Mouse (Mus musculus) cerebellum, adult 2 months (tissue): ENCODE data around the gene Pros1.

ENCODE experiments used
- CTCF ChIP-seq: fragments of 200-500 bp; IDR thresholded peaks from 2 replicates; pipeline ENCODE4 v1.5.1; 2011; ENCODE audit warnings: low read depth, mild to moderate bottlenecking, control low read depth, low read length, moderate library complexity, borderline replicate concordance; ENCODE audit not compliant: insufficient read depth
- POLR2A ChIP-seq: fragments of 200-500 bp; IDR thresholded peaks from 2 replicates; pipeline ENCODE4 v1.6.1; 2011; ENCODE audit warnings: low read length, control low read depth, borderline replicate concordance; ENCODE audit not compliant: insufficient read depth

DNA sequence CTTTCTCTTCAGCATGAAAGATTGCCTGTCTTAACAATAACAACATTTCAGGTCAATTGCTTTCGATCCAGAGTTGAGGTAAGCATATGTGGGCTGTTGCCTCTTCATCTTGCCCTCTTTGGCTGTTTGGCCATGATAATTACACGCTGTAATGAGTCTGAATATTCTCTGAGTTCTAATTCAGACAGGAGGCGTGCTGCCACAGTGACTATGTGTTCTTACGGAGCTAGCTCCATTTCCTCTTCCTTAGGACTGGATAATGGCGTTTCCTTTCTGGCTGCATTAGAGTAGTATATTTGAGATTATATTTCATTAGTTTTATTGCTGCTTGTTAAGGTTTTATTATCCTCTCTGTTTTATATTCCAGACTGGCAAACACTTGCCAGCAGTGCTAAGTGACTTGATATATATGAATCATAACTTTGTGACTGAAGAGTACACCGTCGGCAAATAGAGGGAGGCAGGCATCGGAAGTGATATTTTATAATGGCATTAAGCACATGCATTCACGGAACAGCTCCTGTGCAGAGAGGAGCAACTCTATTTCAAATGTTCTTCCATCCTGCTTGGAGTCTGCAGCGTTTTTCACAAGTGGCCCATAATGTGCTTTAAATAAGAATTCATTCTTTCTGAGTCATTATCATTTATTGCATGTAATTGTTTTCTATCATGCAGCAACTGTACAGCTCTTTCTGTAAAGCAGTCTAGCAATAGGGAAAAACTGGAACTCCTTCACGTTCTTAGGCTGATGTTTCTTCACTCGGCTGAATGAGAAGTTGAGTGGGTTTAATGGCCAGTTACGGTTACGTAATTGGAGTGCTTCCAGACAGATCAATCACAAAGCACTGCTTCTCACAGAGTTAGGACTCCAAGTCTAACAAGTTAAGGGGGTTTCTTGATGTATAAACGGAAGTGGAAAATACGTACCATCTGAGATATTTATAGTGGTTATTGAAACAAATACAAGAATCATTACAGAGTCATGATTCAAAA is 88.6 kb downstream of the Pros1 start:
- TF ChIP-seq CTCF (no peak), POLR2A (no peak)
